Mouse (Mus musculus) stomach, adult 2 months (tissue): ENCODE measurements around the gene 4921511C20Rik. TPM values are rescaled to one million over a fixed set of nuclear protein-coding genes. Genes with fewer than 3 reads are reported as not detected.

Source experiments
- polyA plus RNA-seq: library from polyadenylated mRNA; depleted of rRNA; stranded (reverse); fragments of >200 nt; gene quantifications from 2 replicates; pipeline ENCODE4 v1.2.3, GENCODE M21; 2012; rRNA removed

Gene 4921511C20Rik
- not detected in 2 replicates for polyA plus RNA-seq

GRCm38 (mm10) chrX:127393993-127394392, at the start of gene 4921511C20Rik:
Gene 4921511C20Rik, plus strand, starts transcription at chrX:127394293.

